Mouse (Mus musculus) testis, adult 2 months (tissue): ENCODE measurements at regions not wholly inside any gene's neighbourhood (a gene's known extent, or its start where the extent isn't known, plus 50 kb on each side); places are given as distances from the start of the nearest gene placed in this dataset.

ENCODE experiments used
- CTCF ChIP-seq: fragments of 200-500 bp; IDR thresholded peaks from 2 replicates; pipeline ENCODE4 v1.5.1; 2012; ENCODE audit warnings: low read depth, mild to moderate bottlenecking, inconsistent platforms, low read length, moderate library complexity; ENCODE audit not compliant: control insufficient read depth, insufficient read depth, insufficient replicate concordance
- POLR2A ChIP-seq: fragments of 200-500 bp; IDR thresholded peaks from 2 replicates; pipeline ENCODE4 v1.6.1; 2012; ENCODE audit warnings: low read depth, mild to moderate bottlenecking, inconsistent platforms, low read length, moderate library complexity; ENCODE audit not compliant: control insufficient read depth

DNA sequence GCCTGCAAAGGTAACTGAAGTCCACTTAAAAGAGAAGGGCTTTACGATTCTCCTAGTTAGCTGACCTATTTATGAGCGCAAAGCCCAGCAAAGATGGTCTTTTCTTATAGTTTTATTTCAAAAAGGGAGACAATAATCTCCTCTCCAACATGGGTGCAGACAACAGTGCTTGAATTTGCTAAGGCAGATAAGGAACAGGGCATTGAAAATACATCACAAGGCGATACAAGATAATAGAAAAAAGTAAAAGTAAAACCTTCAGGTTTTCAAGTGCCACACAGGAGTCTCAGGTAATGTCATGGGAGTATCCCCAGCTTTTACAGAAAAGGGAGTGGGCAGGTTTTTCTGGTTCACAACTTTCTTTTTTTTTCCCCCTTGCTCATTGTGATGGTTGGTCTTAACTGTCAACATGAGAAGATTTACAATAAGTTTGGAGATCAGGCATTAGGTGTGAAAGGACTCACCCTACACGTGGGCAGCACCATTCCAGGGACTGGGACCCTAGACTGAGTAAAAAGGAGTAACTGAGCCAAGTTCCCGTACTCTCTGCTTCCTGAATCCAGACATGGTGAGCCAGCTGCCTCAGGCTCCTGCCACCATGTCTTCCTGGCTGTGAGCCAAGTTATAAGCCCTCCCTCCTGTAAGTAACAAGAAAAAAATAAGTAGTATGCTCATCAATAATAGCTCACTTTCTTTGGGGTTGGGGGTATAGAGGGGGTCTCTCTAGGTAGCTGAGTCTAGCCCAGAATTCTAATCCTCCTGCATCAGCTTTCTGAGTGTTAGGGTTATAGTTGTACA, 78.1 kb upstream of the Serbp1 start:
- TF ChIP-seq CTCF (no peak), POLR2A (no peak)
